Mouse (Mus musculus): ENCODE results near the gene Ankrd13a.

Ankrd13a gene

DNA sequence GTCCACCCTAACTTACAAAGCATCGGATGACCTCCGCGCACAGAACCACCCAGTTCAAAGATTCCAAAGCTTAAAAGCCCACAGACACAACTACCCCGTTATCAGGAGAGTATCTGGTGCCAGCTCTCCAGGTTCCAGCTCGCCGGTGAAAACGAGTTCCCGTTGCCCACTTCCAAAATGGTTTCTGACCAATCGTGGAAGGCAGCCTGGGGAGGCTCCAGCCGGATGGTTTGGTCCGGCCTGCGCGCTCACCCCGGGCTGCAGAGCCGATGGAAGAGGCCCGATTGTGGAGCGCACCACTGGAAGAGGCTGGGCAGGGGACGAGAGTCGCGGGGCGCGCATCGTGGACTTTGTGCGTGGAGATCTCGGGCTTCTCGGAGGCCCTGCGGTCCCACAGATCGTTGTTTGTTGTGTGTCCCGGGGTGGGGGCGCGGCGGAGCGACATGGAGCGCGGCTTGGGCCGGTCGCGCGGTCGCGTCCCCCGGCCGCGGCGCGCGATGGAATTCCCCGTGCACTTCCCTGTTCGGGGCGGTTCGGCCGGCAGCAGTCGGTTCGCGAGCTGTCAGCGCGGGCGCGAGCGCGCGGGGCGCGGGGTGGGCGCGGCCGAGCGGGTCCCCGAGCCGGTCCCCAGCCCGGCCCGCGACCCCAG is at the start of gene Ankrd13a:
TSS of gene Ankrd13a (plus strand) at position 275 of the 649 bp plus-strand sequence.
- DNase-seq (ENCODE audit: low spot score), result peak; percentile 93

DNA sequence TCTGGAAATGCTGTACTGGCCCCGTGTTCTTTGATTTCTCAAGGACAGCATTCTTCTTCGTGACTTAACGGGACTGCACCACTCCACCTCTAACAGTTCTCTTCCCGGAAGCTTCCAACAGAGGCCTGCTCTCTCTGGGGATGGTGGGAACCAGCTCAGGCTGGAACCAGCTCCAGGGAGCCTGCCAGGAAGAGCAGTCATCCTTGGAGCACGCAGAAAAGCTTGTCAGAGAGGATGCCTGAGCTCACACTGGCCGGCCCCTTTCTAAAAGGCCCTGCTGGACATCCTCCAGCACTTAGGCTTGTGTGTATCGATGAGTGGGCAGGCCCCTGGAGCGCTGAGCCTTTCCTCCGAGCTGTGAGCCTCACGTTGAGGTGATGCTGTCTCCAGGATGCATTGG is 46.3 kb upstream of the Ankrd13a start:
- DNase-seq (ENCODE audit: low spot score), result no peak

- DNase-seq (ENCODE audit: low spot score), result no peak
Observed at GRCm38 (mm10) chr5:114730129-114730528, 44.3 kb upstream of the Ankrd13a start.

DNA sequence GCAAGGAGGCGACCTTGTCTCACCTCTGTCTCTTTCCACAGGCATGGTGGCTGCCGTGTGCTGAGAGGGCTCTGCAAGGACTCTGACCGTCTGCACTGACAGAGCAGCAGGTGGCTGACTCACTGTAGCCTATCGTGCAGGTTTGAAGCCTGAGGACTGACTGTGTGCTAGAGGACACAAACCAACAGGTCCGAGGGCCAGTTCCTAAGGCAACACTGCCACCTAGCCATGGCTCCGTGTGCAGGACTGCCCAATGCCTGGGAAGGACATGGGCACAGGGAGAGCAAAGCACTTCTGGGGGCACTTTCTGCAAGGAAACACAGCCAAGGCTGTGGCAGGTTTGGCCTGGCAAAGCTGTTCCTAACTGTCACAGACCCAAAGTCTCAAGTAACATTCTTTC is 43.0 kb upstream of the Ankrd13a start:
- no peak for DNase-seq (ENCODE audit: low spot score)

DNA sequence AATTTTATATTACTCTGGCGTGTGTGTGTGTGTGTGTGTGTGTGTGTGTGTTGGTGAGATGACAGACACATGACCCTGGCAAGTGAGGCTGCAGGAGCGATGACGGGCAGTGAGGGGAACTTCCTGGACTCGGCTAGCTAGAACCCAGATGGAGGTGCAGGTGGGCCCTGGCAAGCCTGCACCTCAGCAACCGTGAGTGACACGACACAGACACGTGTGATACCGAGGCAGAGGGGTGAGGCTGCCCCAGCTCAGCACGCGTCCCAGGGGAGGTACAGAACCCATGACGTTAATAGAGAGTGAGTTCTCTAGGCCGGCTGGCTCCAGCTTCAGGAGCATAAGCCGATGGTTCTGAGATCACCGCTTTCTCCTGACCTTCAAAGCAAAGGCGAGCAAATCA is 42.5 kb upstream of the Ankrd13a start:
- no peak for DNase-seq (ENCODE audit: low spot score)

DNA sequence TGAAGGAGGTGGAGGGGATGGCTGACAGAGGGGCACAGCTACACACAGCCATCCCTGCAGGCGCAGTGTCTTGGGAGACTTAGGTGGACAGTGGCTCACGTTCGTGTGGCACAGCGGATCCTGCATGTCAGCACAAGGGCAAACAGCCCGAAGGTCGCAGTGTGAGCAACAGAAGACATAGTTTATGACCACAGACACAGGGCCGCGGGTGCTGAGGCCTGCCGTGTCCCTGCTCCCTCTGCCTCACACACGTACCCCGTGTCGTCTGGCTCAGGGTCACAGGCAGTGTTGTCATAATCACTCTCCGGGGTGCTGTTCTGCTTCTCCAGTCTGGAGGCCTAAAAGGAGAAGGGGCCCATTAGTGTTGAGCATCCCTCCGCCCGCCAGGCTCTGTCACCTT is 40.9 kb upstream of the Ankrd13a start:
- no peak for DNase-seq (ENCODE audit: low spot score)

- peak; percentile 65 for DNase-seq (ENCODE audit: low spot score)
Observed at GRCm38 (mm10) chr5:114737090-114737887, 37.2 kb upstream of the Ankrd13a start.

DNA sequence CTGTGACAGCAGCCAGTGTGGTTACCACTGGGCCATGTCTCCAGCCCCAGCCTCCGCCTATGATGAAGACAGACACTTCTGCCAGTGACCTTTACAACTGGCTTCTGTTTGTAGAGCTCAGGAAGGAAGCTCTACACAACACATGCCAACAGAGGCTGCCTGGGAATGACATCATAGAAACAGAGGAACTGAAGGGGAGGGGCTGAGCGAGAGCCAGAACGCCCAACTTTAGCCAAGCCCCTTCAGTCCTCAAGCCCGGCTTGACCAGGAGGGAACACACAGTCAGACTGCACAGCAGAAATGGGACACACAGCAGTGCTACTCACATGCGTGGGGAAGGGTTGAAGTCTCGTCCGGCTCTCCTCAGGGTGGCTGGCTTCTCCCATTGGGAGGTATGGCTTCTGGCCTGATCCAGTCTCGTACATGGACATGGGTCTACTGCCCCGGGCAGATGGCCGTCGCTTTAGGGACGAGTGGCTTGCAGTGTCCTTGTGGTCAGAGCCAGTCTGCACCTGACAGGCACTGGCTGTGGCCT is 35.7 kb upstream of the Ankrd13a start:
- peak; percentile 84 for DNase-seq (ENCODE audit: low spot score)

- no peak for DNase-seq (ENCODE audit: low spot score)
Observed at GRCm38 (mm10) chr5:114740595-114740994, 33.9 kb upstream of the Ankrd13a start.

DNA sequence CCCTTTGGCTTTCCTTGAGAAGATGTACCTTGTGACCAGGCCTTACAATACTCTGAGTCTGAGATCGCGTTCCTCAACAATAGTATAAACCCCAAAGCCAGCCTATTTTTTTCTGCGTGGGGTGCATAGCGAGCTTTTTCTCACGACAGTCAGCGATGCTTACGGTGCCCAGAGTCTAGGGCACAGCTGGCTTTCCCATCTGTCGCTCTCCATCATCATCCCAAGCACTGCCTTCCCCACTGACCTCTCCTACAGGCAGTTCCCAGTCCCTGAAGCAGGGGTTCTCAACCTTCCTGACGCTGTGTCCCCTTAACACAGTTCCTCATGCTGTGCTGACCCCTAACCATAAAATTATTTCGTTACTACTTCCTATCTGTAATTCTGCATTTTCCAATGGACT is 31.9 kb upstream of the Ankrd13a start:
- DNase-seq (ENCODE audit: low spot score), result no peak

DNA sequence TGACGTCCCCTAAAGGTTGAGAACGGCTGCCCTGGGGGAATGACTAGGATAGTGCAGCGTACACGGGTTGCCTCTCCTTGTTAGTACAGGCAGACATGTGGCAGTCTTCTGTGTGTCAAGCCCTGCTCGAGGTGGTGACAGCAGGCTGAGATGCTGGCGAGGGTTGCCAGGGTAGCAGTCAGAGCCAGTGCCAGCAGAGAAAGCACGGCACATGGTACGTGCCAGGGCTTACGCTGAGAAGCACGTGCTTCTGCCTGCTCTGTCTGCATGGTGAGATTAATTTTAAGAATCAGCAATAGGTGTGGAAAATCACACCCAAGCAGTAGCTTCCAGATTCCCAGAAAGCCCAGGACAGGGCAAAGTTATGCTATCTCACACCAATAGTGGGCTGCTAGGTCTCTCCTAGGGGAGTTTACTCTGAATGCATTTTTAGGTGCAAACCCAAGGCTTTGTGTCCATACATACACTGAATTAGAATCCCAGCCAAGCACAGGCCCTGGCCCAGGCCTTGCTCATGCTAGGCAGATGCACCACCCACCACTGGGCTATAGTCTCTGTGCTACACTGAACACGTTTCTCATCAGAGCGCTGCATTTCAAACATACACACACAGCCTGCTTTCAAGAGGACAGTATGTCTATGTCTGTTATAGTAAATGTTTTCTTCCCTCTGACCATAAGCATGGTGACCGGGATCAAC is 31.3 kb upstream of the Ankrd13a start:
- DNase-seq (ENCODE audit: low spot score), result no peak

DNA sequence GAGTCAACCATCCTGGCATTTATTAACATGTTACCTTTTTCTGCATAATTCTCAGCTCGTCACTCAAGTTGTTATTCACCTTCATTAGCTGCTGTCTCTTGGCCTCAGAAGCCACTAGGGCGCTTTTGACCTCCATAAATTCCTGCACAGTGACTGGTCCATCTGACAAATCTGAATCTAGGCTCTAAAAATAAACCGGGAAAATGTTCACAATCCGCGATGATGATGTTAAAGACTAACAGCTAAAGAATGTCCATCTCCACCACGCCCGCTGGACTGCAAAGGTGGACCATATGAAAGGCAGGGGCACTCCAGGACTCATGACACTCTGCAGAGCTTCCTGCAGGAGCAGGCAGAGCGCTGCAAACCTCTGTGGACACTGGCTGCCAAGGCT is 30.8 kb upstream of the Ankrd13a start:
- no peak for DNase-seq (ENCODE audit: low spot score)

GRCm38 (mm10) chr5:114745581-114745980 is 28.9 kb upstream of the Ankrd13a start:
- DNase-seq (ENCODE audit: low spot score), result no peak

- DNase-seq (ENCODE audit: low spot score), result no peak
Observed at GRCm38 (mm10) chr5:114746886-114747285, 27.6 kb upstream of the Ankrd13a start.

DNA sequence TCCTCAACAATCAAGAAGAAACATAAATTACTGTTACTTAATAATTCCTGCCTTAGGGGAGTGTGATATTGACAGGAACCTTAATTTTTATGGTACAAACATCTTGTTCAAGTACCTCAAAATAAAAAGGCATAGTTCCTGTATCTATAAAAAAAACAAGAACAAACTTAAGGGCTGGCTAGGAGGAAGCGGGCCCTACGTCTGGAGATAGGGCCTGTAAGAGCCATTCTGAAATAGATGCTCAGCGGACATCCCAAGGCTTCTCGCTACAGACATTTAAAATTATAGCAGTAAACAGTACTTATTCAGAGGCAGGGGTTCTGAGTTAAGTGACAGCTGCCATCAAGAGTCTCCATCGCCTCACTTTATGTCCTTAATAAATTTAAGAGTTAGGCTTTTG is 27.0 kb upstream of the Ankrd13a start:
- DNase-seq (ENCODE audit: low spot score), result no peak

DNA sequence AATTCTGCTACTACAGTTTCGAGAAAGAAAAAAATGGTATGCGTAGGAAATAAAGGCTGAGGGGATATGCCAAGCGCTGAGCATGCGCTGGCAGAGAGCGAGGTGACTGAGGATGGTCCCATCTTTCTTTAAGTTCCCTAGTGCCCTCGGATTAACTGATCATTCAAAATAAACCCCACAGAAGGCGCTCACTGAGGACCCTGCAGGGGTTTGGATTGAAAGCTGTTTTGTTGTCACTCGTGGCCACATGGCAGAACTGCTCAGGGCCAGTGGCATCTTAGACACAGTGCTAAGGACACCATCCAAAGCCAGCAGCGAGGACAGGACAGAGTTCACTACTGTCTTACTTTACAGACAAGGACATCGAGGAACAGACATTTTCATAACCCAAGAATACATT is 24.2 kb upstream of the Ankrd13a start:
- no peak for DNase-seq (ENCODE audit: low spot score)

DNA sequence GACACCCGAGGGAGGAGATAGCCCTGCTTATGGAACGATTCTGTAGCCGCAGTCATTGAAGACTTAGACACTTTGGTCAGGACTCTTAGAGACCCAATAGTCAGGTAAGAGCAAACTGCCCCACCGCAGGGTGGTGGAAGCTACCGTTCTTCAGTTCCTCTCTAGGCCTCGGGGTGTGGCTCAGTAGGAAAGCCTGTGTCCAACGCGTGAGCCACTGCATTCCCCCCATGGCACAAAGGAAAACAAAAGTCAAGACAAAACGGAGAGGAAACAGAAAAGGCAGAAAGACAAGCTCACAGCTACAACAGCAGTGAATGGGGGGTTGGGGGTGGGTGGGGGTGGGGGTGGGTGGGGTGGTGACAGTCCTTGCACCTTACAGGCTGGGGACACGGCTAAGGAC is 22.1 kb upstream of the Ankrd13a start:
- no peak for DNase-seq (ENCODE audit: low spot score)

DNA sequence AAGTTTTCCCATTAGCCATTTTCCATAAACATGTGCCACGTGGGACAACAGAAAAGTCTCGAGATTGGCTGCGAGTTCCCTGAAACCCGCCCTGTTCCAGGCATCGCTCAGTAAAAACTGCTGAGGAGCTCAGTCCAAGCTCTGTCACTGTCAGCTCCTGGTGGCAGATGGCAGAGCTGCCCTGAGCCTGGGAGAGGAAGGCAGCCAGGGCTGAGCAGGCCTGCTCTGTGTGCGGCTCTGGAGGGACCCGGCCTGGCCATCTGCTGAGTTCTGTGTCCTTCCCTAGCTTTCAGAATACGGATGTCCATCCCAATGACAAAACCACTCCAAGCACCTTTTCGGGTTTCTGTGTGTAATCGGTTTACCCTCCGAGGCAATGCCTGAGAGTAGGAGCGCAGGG is 21.1 kb upstream of the Ankrd13a start:
- no peak for DNase-seq (ENCODE audit: low spot score)

DNA sequence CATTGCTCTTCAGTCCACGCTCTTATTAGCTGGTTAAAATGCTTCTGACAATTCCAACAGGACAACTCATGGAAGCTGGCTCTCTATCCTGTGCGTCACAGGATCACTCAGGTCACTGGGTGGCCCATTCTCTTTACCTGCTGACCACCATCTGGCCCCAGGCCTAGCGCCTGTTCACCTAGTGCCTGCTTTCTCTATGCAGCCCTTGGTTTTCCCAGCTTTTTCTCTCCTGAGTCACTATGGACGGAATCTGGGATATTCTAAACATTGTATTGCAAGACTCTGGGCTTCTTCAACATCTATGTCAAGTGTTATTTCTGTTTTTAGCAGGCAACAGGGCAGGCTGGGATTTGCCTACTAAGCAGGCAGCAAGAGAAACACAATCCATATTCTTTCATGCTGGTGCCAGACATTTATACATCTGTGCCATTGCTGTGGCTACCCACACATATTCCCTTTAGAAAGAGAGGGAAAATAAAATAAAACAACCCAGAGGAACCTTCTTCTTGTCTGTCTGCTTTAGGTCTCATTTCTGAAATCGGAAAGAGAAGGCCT is 14.9 kb upstream of the Ankrd13a start:
- DNase-seq (ENCODE audit: low spot score), result no peak

DNA sequence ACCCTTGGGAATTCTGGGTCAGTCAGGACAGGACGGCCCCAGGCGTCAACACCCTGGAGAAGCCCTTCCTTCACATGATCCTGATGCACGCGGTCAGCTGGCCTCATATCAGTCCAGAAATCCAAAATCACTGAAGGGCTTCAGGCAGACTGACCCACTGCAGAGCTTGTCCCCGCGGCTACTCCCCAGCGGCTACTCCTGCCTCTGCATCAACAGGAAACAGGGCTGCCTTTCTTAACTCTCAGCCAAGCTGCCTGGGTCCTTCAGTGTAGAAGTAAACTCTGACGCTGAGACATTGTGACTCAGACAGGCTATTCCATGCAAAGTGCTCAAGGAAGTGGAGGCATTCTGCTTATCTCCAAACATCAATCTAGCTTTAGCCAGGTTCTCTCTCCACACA is 12.5 kb upstream of the Ankrd13a start:
- DNase-seq (ENCODE audit: low spot score), result peak; percentile 22

DNA sequence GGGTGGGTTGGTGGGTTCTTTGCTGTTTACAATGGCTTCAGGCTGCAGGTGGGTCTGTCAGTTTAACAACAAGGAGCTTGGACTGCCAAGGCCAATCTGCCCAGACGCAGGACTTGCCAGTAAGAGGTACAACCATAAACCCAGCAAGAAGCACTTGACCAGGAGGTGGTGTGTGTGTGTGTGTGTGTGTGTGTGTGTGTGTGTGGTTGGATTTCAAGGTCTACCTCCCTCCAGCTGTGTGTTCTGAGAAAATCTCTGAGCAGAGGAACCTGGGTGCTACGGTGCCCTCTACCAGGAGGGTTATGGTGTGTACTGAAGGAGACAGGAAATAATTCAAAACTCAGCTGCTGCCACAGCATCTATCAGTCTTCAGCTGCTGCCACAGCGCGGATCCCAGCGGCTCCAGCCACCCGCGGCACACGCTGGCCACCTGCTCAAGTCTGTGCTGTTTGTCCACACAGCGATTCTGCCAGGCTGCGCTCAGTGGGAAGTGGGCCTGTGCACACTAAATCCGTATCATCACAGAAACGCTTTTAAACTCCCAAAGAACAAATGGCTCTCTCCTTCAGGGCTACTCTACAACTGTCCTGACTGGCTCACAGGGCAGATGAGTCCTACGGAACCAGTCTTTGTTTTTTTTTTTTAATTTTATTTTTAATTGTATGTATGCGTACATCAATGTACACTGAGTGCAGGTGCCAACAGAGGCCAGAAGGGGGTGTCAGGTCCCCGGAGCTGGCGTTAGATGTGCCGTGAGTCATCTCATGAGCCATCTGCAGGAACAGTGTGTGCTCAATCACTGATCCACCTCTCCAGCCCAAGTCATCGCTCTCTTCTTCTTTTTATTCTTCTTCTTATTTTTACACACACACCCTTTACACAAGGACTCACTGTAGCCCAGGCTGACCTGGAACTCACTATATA is 9.4 kb upstream of the Ankrd13a start:
- DNase-seq (ENCODE audit: low spot score), result no peak

All from lung, postnatal 25 days (tissue).